Comparison of ENCODE assay signal across 8 mouse cellular contexts in the genomic region with DNA sequence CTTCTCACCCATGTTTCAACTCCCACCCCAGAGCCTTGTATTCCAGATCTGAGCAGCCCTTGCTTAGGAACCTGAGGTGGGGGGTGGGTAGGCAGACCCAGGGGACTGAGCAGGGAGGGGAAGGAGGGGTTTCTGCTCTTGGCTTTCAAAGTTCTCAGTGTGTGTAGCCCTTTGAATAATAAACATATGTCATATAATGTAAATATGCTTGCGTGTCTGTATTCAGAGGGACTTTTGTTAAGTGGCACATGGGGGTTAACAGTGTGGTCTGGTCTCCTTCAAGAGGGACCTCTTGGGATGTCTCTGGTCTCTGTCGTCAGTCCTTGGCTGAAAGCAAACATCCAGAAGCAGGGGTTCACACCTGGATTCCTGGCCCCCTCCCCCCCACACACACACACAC.
DNase-seq lines count a peak whose midpoint lies in the region; ATAC-seq and TF ChIP-seq lines count a peak whose summit lies in the region.

No protein-coding gene starts in this region.

- intact Hi-C loops in left cerebral cortex, adult 2 months (cut with DNase I), result loop anchor here (2.0 to 10.0 kb wide), 4 partner anchors 223 to 847 kb away; no protein-coding TSS in a partner anchor

- no peaks in the 10 kb centered on the region for H3K27me3 ChIP-seq in forebrain, embryonic 11.5 days (ENCODE audit: control insufficient read depth, insufficient read depth, low read length)
- H3K27me3 ChIP-seq in limb, embryonic 11.5 days (ENCODE audit: control insufficient read depth, insufficient read depth, low read length), result no peaks in the 10 kb centered on the region
- H3K27me3 ChIP-seq in neural tube, embryonic 14.5 days (ENCODE audit: control insufficient read depth, insufficient read depth, low read length), result no peaks in the 10 kb centered on the region

- peaks cover 2% of the 10 kb centered on the region; the same call in 1 of the 2 replicates for H3K4me1 ChIP-seq in forebrain, embryonic 11.5 days (replicated peaks; ENCODE audit: control insufficient read depth, insufficient read depth, low read length)
- peaks cover 23% of the 10 kb centered on the region for H3K4me1 ChIP-seq in limb, embryonic 11.5 days (ENCODE audit: control insufficient read depth, insufficient read depth, low read length)
- peaks cover 29% of the 10 kb centered on the region for H3K4me1 ChIP-seq in neural tube, embryonic 14.5 days (ENCODE audit: control insufficient read depth, insufficient read depth, low read length)

- no peaks in the 10 kb centered on the region for H3K9me3 ChIP-seq in forebrain, embryonic 11.5 days (ENCODE audit: control insufficient read depth, low read length)
- no peaks in the 10 kb centered on the region for H3K9me3 ChIP-seq in limb, embryonic 11.5 days (ENCODE audit: control insufficient read depth, low read length)
- no peaks in the 10 kb centered on the region for H3K9me3 ChIP-seq in neural tube, embryonic 14.5 days (ENCODE audit: control insufficient read depth, low read length)

- peak overlapping the region; percentile 44 for H3K9ac ChIP-seq in forebrain, embryonic 11.5 days (ENCODE audit: low read length)
- no peak overlapping the region for H3K9ac ChIP-seq in limb, embryonic 11.5 days (ENCODE audit: low read length)
- peak overlapping the region; percentile 0; the same call in 1 of the 2 replicates for H3K9ac ChIP-seq in neural tube, embryonic 14.5 days (replicated peaks; ENCODE audit: low read depth, low read length)

- no peak for TF ChIP-seq CTCF in left cerebral cortex, adult 2 months (IDR thresholded peaks at IDR 0.05)

- WGBS in forebrain, embryonic 11.5 days, result 68% methylated on average over 2 of the region's 2 CpGs
- WGBS in limb, embryonic 11.5 days, result 24% methylated on average over 2 of the region's 2 CpGs
- WGBS in neural tube, embryonic 14.5 days, result 24% methylated on average over 2 of the region's 2 CpGs

- H3K36me3 ChIP-seq in forebrain, embryonic 11.5 days (ENCODE audit: control insufficient read depth, insufficient read depth, low read length), result no peaks in the 10 kb centered on the region
- H3K36me3 ChIP-seq in limb, embryonic 11.5 days (ENCODE audit: control insufficient read depth, insufficient read depth, low read length), result no peaks in the 10 kb centered on the region
- H3K36me3 ChIP-seq in neural tube, embryonic 14.5 days (ENCODE audit: control insufficient read depth, insufficient read depth, low read length), result no peaks in the 10 kb centered on the region

- no peak; the same call in none of the 2 replicates for ATAC-seq in forebrain, embryonic 11.5 days (replicated peaks; ENCODE audit: low FRiP score)
- peak; percentile 33; the same call in 1 of the 2 replicates for ATAC-seq in limb, embryonic 11.5 days (ENCODE audit: insufficient number of reproducible peaks, low FRiP score, low TSS enrichment, low read depth)
- ATAC-seq in neural tube, embryonic 14.5 days (ENCODE audit: low read depth), result peak; percentile 5; the same call in 1 of the 2 replicates

- no peak for DNase-seq in left cerebral cortex, adult 2 months (ENCODE audit: extremely low spot score in 1 of 2, low spot score in 2 of 2)
- no peak for DNase-seq in left cerebral cortex, adult 11 months (ENCODE audit: low spot score)
- DNase-seq in forebrain, embryonic 11.5 days (ENCODE audit: low spot score), result no peak
- no peak for DNase-seq in limb, embryonic 11.5 days (ENCODE audit: low spot score)
- DNase-seq in urinary bladder, postnatal 25 days (ENCODE audit: low spot score), result no peak
- DNase-seq in layer of hippocampus, postnatal 10 days (ENCODE audit: low spot score in 2 of 2), result no peak
- DNase-seq in ovary, postnatal 36 days (ENCODE audit: low spot score), result no peak

- peak overlapping the region; percentile 41 for H3K4me2 ChIP-seq in forebrain, embryonic 11.5 days (ENCODE audit: low read depth, low read length, severe bottlenecking)
- peak overlapping the region; percentile 29 for H3K4me2 ChIP-seq in limb, embryonic 11.5 days (ENCODE audit: low read depth, severe bottlenecking)
- H3K4me2 ChIP-seq in neural tube, embryonic 14.5 days (ENCODE audit: low read depth, low read length), result peak overlapping the region; percentile 36

- H3K4me3 ChIP-seq in left cerebral cortex, adult 2 months, result no peak overlapping the region
- H3K4me3 ChIP-seq in forebrain, embryonic 11.5 days (ENCODE audit: low read depth, low read length), result 0 out of 2 replicates have a peak overlapping the region, but pooled peaks have one; percentile 18
- H3K4me3 ChIP-seq in limb, embryonic 11.5 days (ENCODE audit: low read depth, low read length), result peak overlapping the region; percentile 5; the same call in 1 of the 2 replicates
- no peak overlapping the region for H3K4me3 ChIP-seq in neural tube, embryonic 14.5 days (ENCODE audit: low read depth, low read length)

- peak overlapping the region; percentile 73 for H3K27ac ChIP-seq in left cerebral cortex, adult 2 months
- H3K27ac ChIP-seq in forebrain, embryonic 11.5 days (ENCODE audit: low read depth, low read length), result peak overlapping the region; percentile 53; the same call in 1 of the 2 replicates
- peak overlapping the region; percentile 52; the same call in 1 of the 2 replicates for H3K27ac ChIP-seq in limb, embryonic 11.5 days (replicated peaks; ENCODE audit: low read depth, low read length)
- peak overlapping the region; percentile 68; the same call in 1 of the 2 replicates for H3K27ac ChIP-seq in neural tube, embryonic 14.5 days (ENCODE audit: low read depth, low read length)

Comparison
In these comparisons a context has a peak if more than half of its experiments do, and no peak if none do; other contexts are left out.
1. H3K4me3 ChIP-seq: peak in forebrain, embryonic 11.5 days (single experiment) and limb, embryonic 11.5 days (single experiment); none in left cerebral cortex, adult 2 months (single experiment) and neural tube, embryonic 14.5 days (single experiment).
2. Peak in every context shown above with its lines, with median percentiles within 50 percentile points of each other: H3K27ac ChIP-seq and H3K4me2 ChIP-seq.